Mouse (Mus musculus) liver (tissue): Measurements from ENCODE around the gene Tcf19.
"Not testable (repeated sequence)": the region's sequence is repeated elsewhere in the genome, so short reads cannot be mapped to it uniquely, and the experiment has no call there.

Experiments
- DNase-seq: peaks from one replicate; pipeline ENCODE4 v3.0.0-alpha.2; 2020; ENCODE audit warnings: mixed read lengths

The Tcf19 gene

DNA sequence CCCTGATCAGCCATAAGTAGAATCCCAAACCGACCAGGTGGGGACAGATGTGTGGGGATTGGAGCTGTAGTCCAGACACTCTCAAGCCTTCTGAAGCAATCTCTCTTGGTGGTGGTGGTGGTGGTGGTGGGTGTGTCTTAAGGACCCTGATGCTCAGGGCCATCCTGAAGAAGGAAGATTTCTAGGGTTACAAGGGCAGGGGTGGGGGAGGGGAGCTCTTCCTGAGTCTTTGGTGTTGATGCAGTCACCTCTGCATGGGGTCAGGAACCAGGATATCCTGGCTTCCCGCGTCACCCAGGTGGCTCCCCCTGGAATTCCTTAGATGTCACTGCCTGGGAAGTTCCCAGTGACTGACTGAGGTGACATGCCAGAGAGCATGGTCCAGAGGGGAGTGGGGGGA is 15.7 kb upstream of the Tcf19 start:
- no peak for DNase-seq

DNA sequence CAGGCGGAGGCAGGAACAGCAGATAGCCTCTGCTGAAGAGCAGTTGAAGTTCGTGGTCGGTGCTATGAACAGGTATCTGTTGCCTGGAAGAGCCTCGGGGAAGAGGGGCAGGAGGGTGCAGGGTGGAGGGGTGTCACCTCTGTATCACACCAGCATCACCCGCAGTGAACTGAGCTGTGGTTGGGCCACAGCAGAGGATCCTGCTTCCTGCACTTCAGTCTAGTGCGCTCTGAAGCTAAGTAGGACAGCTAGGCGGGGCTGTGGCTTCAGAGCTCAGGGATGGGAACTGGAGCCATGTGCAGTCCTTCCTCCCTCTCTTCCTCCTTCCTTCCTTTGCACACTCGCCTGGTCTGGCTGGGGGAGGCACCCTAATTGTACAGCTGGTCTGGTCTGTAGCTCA is 10.0 kb upstream of the Tcf19 start:
- no peak for DNase-seq

DNA sequence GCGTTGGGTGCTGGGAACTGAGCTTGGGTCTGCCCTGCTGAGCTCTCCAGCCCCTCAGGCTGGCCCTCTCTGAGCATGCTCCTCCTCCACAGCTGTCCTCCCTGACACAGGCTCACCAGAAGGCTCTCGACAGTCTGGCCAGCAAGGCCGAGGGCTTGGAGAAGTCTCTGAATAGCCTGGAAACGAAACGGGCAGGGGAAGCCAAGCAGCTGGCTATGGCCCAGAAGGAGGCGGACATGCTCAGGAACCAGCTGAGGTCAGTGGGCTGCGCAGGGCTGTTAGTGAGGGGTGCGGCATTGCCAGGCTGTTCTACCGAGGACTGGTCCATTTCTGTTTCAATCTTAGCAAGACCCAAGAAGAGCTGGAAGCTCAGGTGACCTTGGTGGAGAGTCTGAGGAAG is 7.7 kb upstream of the Tcf19 start:
- no peak for DNase-seq

DNA sequence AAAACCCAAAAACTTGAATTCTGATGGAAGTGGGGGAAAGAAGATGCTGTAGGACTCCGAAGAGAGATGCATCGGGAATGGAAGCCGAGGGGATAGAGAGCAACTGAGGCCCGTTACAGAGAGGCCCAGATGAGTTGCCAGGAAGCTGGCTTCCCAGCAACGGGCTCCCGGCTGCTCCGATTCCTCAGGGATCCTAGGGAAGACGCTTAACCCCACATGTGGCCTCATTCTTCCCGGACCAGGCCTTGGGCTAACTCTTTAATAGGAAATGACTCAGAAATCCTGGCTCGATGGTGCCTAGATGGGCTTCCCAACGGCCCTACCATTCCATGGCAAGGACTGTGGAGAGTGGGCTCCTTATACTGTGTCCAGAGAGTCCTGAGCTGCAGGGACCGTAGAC is 902 bp upstream of the Tcf19 start:
- DNase-seq: no peak

DNA sequence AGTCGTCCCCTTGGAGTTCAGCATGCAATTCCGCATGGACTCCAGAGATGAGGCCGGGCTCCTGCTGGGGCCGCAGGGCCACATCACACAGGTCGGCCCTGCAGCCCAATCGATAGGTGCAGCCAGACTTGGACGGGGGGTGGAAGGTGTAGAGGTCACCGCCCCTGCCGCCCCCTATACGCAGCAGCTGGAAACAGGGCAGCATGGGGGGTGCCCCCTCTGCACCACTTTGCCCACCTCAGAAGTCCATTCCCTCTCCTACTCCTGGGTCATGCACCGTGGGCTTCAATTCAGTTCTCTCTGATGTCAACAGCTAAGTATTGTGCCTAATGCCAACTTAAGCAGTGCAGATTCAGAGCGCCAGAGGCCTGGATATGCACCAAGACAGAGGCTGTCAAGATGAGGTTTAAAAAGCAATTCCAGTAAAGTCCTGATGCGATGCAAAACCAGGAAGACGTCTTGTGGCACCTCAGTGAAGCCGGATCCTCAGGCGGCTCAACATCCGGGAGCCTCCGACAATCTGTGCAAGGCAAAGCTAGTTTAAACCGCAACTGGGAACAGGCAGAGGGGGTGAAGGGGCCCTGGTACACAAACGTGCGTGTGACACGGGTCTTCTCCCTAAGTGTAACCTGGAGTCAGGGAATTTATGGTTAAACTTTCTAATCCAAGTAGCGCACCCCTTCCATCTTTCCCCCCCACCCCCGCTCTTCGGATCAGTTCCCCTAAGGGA is 548 bp downstream of the Tcf19 start:
- DNase-seq: peak; percentile 39

DNA sequence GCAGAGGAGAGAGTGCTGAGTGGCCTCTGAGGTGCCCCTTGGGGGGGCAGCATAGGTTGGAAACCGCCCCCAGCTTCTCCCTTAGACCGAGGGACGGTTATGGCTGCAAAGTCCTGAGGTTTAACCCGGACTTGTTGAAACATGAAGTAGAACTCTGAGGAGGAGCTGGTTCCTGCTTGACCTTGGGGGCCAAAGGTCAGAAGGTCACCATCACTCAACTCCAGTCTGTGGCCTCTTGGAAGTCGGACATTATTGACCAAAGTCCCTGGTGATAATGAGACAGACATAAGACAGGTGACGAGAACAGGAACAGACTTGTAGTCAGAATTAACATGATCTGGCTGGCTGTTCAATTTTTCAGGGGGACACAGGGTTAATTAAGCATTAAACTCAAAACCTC is 1.9 kb downstream of the Tcf19 start:
- DNase-seq: no peak

DNA sequence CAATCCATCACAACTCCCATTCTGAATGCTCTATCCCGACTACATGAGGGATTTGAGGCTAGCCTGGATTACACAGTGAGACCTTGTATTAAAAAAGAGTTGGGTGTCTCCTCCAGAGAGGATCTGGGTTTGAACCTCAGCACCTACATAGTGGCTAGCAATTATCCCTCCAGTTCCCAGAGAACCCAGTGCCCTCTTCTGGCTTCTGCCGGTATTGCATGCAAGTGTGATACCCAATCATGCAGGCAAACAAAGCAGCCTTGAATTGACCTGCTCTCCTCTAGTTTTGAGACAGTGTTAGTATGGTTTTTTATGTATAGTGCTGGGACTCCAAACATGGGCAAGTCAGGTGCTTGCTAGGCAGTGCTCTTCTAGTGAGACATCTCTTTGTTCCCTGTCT is 2.7 kb downstream of the Tcf19 start:
- peak; percentile 83 for DNase-seq

DNA sequence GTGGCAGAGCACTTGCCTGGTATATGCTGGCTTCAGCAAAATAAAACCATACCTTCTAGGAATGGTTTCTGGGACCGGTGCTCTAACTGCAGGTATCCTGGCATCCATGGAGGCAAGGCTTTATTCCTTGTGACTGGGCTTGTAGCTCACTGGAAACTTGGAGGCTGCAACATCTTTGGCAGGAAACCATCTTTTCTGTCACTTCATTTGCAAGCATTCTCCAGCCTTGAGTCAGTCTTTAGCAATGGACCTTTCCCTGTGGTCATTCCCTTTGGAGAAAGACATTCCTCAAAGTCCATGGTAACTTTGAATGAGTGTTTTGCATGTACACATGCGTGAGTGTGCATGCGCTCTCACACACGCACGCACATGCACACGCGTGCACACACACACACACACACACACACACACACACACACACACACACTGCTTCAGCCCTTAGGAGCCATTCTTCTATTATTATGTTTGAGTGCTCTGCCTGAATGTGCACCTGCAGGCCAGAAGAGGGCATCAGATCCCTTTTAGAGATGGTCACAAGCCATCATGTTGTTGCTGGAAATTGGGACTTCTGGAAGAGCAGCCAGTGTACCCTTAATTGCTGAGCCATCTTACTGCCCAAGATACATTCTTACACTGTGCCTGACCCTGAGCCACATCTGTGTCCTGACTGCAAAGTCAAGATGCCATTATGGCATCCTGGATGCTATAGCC is 3.6 kb downstream of the Tcf19 start:
- DNase-seq: no peak

DNA sequence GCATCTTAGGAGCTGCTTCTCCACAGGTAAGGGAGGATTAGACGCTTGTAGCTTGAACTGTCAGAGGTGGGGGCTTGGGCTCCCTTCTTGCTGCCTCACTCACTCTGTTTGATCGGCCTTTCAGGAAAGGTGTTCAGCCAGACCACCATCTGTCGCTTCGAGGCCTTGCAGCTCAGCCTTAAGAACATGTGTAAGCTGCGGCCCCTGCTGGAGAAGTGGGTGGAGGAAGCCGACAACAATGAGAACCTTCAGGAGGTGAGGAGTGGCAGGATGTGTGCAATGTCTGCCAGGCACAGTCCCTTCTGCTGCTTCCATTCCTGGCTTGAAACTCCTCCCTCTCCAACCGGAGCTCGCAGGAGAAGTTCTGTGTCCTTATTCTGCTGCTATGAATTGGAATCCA is 7.3 kb downstream of the Tcf19 start:
- peak; percentile 41 for DNase-seq

DNA sequence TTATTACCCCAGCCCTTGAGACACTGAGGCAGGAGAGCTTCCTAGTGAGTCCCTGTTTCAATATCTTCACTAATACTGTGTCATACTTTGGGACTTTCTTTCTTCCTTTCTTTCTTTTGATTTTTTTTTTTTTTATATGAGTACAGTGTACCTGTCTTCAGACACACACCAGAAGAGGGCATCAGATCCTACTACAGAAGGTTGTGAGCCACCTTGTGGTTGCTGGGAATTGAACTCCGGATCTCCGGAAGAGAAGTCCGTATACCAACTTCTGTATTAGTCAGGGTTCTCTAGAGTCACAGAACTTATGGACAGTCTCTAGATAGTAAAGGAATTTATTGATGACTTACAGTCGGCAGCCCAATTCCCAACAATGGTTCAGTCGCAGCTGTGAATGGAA is 8.3 kb downstream of the Tcf19 start:
- not testable (repeated sequence) for DNase-seq

DNA sequence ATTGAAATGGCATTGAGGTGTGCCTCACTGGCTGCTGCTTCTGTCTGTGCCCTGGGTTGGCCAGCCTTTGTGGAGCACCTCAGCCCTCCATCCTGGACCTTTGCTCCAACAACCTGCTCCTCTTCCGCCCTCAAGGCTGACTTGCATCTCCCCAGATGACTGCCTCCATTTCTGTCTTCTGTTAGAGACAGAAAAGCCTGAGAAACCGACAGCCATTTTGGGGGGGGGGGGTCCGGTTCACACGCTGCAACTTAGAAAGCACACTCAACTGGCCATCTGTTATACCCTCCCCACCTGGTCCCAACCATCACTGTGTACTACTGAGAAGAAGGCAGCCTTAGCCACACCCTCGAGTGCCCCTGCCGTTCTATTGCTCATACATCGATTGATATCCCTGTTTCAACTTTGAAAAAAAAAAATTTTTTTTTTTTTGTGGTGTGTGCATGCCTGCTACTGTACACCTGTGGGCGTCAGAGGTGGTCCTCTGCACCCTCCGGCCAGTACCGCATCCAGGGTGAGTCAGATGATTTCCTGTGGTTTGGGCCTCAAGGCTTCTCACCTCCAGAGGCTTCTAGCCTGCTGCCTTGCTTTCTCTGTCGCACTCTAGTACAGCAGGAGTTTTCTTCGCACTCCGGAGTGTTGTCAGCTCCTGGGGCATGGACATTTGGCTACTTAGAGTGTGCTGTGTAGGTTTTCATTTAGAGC is 8.9 kb downstream of the Tcf19 start:
- no peak for DNase-seq

DNA sequence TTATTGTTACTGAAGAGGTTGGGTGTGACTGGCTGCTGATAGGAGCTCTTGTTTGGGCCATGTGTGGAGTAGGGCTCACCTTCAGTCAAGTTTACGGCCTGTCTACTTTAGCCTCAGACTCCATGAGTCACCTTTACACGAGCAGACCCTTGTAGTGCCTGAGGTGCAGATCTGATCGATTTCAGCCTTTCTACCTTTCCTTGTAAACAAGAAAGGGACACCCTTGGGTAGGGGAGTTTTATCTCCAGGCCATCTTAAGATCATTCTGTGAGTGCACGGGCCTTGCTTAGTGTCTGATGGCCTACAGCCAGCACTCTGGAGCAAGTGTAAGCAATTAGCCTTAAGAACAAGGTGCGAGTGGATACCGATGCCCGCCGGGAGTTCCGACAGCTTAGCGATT is 9.7 kb downstream of the Tcf19 start:
- DNase-seq: no peak

DNA sequence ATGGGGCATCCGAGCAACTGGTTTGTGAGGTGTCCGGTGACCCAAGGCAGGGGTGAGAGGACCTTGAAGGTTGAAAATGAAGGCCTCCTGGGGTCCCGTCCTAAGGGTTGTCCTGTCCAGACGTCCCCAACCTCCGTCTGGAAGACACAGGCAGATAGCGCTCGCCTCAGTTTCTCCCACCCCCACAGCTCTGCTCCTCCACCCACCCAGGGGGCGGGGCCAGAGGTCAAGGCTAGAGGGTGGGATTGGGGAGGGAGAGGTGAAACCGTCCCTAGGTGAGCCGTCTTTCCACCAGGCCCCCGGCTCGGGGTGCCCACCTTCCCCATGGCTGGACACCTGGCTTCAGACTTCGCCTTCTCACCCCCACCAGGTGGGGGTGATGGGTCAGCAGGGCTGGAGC is 10.8 kb downstream of the Tcf19 start, which contains the start of gene Pou5f1:
Gene Pou5f1 (plus strand): TSS at position 243 of the 400 bp plus-strand sequence.
- DNase-seq: no peak

DNA sequence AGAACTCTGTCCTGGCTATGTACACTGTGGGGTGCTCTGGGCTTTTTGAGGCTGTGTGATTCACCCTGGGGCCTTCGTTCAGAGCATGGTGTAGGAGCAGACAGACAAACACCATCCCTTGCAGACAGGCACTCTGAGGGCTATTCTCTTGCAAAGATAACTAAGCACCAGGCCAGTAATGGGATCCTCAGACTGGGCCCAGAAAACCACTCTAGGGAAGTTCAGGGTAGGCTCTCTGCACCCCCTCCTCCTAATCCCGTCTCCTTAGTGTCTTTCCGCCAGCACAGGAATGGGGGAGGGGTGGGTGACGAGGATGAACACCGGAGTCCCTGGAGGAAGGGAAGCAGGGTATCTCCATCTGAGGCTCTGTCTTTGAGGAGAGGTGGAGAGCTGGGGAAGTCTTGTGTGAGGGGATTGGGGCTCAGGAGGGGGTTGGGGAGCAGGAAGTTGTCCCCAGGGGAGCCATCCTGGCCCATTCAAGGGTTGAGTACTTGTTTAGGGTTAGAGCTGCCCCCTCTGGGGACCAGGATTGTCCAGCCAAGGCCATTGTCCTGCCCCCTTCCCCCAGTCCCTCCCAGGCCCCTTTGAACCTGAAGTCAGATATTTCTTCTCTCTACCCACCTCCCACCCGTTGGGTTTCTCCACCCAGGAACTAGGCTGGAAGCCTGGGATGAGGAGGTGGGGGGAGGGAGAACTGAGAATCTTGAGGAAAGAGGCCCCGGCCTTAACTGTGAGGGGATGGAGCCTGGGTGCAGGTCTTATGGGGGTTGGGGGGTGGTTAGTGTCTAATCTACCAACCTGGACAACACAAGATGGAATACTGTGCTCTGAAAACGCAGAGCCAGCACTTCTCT is 11.8 kb downstream of the Tcf19 start:
- DNase-seq: no peak

DNA sequence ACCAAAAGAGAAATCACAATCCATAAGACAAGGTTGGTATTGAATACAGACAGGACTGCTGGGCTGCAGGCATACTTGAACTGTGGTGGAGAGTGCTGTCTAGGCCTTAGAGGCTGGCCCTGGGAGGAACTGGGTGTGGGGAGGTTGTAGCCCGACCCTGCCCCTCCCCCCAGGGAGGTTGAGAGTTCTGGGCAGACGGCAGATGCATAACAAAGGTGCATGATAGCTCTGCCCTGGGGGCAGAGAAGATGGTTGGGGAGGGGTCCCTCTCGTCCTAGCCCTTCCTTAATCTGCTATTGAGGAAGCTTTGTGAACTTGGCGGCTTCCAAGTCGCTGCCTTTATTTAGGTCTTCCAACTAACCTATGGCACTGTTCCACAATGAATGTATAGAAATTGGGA is 12.8 kb downstream of the Tcf19 start:
- no peak for DNase-seq

DNA sequence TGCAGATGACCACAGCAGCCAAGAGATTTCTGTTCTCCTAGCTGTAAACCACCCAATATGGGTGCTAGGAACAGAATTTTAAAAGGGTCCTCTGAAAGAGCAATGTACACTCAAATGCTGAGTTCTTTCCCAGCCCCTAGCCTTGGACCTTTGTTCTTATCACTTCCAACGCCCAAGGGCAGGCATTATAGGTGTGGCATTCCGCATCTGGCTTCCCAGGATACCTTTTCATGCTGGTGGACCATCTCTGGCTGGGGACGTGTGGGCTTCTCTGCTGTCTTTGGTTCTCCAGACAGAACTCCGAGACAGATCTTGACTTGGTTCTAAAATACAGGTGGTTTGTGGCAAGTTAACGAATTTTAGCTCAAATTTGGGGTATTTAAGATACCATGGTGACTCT is 13.9 kb downstream of the Tcf19 start:
- no peak for DNase-seq

DNA sequence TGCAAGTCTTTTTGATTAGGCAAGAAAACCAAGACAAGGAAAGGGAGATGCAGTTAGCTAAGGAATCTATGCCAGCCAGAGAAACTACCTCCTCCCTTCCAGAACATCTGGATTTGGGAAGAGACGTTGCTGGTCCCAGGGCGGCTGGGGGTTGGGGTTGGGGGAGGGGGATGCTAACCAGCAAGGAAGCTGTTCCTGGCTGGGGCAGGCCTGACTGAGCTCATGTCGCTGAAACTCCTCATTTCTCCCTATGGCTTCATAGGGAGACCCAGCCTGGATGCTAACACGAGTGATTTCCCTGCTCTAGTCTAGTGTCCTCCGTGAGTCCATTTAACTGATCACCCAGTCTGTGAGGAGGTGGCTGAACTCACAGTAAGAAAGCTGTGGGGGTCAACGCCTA is 14.4 kb downstream of the Tcf19 start:
- no peak for DNase-seq

DNA sequence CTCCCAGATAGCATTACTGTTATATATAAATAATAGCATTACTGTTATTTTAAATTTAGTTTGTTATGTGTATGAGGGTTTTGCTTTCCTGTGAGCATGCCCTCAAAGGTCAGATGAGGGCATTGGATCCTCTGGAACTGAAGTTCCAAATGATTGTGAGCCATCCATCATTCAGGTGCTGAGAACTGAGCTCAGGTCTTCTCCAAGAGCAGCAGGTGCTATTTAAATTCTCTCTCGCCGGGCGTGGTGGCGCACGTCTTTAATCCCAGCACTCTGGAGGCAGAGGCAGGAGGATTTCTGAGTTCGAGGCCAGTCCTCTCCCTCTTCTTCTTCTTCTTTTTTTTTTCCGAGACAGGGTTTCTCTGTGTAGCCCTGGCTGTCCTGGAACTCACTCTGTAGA is 19.5 kb downstream of the Tcf19 start:
- no peak for DNase-seq

DNA sequence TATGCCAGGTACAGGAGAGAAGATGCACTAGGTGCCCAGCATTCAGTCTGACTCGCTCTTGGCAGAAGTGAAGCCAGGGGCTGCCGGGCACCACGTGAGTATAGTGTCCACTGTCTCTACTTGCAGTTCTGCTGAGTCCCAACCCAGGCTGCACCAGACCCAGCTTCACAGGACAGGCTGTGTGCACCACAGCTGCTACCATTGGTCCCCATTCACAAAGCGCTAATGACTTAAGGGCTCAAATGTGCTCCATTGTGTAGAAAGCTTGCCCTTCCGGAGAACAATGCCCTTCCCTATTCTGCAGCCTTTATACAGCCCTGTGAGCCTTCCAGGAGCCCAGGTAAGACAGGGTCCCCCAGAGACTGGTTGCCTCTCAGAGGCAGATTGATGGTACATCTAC is 26.3 kb downstream of the Tcf19 start:
- no peak for DNase-seq

DNA sequence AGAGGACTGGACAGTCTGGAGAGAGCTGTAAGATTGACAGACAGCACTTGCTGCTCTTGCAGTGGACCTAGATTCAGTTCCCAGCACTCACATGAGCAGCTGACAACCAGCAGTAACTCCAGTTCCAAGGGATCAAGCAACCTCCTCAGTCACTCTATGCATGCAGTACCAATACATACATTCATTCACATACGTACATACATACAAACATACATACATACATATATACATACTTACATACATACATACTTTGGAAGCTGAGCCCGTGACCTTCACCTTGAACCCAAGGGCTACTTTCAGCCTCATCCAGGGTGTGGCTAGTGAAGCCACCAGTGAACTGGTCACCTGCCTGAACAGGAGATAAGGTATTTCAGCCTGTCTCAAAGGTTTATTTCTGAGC is 28.6 kb downstream of the Tcf19 start:
- DNase-seq: no peak

DNA sequence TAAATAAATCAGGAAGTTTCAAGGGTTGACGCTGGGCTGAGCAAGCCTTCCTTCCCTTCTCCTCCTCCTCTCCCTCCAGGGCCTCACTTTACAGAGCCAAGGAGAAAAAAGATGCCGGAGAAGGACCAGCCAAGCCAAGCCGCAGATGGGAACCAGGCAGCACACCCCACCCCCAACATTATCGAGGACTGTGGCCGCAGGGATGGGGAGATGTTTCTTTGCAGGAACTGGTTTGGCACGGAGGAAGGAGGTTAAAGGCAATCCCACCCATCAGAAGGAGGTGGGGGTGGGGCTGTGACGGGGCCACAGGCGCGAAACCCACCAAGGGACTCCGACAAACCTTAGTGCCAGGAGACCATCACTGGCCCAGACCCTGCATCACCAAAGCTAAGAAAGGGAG is 29.9 kb downstream of the Tcf19 start:
- DNase-seq: no peak

DNA sequence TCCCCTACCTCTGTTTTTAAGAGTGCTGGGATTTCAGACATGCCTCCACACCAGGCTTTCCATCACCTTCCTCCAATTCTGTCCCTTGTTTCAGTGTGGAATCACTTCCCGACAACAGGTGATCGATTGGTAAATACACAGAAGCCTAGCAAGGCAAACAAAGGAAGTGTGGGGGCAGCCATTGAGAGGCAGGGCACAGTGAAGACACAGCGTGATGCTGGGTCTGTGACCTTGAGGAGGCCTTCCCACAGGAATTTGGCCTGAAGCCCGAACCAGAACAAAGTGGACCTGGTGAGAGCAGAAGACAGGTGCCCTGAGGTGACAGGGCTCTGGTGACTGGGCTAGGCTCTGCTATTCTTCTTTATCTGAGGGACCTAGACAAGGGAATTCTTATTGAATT is 30.9 kb downstream of the Tcf19 start:
- DNase-seq: peak; percentile 13

DNA sequence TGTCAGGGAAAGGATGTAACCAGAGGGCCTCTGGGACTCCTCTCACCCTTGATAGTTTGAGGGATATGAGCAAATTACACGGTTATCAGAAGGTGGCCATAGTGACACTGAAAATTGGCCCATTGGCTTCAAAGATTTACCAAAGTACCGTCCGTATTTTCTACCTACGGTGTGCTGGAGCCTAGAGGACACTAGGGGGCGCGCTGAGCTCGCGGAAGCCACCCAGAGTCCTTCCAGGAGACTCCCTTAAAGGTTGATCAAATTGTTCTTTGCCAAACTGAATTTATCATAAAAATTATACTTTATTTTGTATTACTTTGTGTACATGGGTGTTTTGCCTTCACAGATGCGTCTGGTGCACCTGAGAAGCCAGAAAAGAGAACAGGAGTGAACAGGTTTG is 32.6 kb downstream of the Tcf19 start:
- peak; percentile 61 for DNase-seq
